Mouse (Mus musculus) myocyte (in vitro differentiated cells): Measurements from ENCODE around the gene Grin3b. TPM values are rescaled to one million over a fixed set of nuclear protein-coding genes. Genes with fewer than 3 reads are reported as not detected.
A peak's percentile ranks its signal among the peaks of the same experiment; 100 is the strongest.

Experiments used
- H3K27me3 ChIP-seq: one replicate; pipeline ENCODE4 v1.6.1; 2011; ENCODE audit not compliant: control insufficient read depth, insufficient read depth, insufficient read length
- H3K36me3 ChIP-seq: one replicate; pipeline ENCODE4 v1.6.1; 2011; ENCODE audit not compliant: control insufficient read depth, insufficient read depth
- H3K4me2 ChIP-seq: one replicate; pipeline ENCODE4 v1.6.1; 2011; ENCODE audit warnings: low read depth, control low read depth
- H3K4me3 ChIP-seq: one replicate; pipeline ENCODE4 v1.5.1; 2011; ENCODE audit warnings: mild to moderate bottlenecking, control low read depth, moderate library complexity
- H3K79me2 ChIP-seq: one replicate; pipeline ENCODE4 v1.6.1; 2011; ENCODE audit not compliant: control insufficient read depth, insufficient read depth
- H3ac ChIP-seq: one replicate; pipeline ENCODE4 v1.6.1; 2011; ENCODE audit not compliant: control insufficient read depth, insufficient read length
- CEBPB ChIP-seq: IDR thresholded peaks from 2 replicates; pipeline ENCODE4 v1.6.1; 2011; ENCODE audit warnings: mild to moderate bottlenecking, moderate library complexity; ENCODE audit not compliant: poor library complexity, insufficient read depth, severe bottlenecking
- E2F4 ChIP-seq: IDR thresholded peaks from one replicate; pipeline ENCODE4 v1.6.1; 2011; ENCODE audit warnings: mild to moderate bottlenecking, control low read depth, moderate library complexity; ENCODE audit not compliant: insufficient read depth
- MAX ChIP-seq: IDR thresholded peaks from one replicate; pipeline ENCODE4 v1.6.1; 2011; ENCODE audit warnings: low read depth, mild to moderate bottlenecking, control low read depth
- MYOD1 ChIP-seq, 3 experiments: IDR thresholded peaks; one replicate each; pipeline ENCODE4 v1.6.1; 2011; ENCODE audit warnings: control low read depth in 2 of 3, low read depth in 2 of 3, mild to moderate bottlenecking in 2 of 3, moderate library complexity in 1 of 3; ENCODE audit not compliant: insufficient read length in 2 of 3, control insufficient read depth in 1 of 3
- MYOG ChIP-seq, 3 experiments: IDR thresholded peaks; one replicate each; pipeline ENCODE4 v1.6.1; 2011; ENCODE audit warnings: control low read depth in 2 of 3, low read depth in 2 of 3, mild to moderate bottlenecking in 2 of 3; ENCODE audit not compliant: insufficient read length in 2 of 3, control insufficient read depth in 1 of 3, insufficient read depth in 1 of 3
- POLR2A ChIP-seq: IDR thresholded peaks from one replicate; pipeline ENCODE4 v1.6.1; 2011; ENCODE audit warnings: low read depth, mild to moderate bottlenecking, control low read depth, moderate library complexity; ENCODE audit not compliant: insufficient read length
- POLR2AphosphoS2 ChIP-seq: IDR thresholded peaks from one replicate; pipeline ENCODE4 v1.6.1; 2011; ENCODE audit warnings: low read depth, control low read depth; ENCODE audit not compliant: insufficient read length
- REST ChIP-seq: IDR thresholded peaks from one replicate; pipeline ENCODE4 v1.6.1; 2011; ENCODE audit warnings: mild to moderate bottlenecking, control low read depth, moderate library complexity; ENCODE audit not compliant: insufficient read depth, insufficient read length
- SRF ChIP-seq: IDR thresholded peaks from one replicate; pipeline ENCODE4 v1.6.1; 2011; ENCODE audit warnings: low read depth; ENCODE audit not compliant: control insufficient read depth, insufficient read length
- TCF12 ChIP-seq: IDR thresholded peaks from one replicate; pipeline ENCODE4 v1.6.1; 2011; ENCODE audit warnings: mild to moderate bottlenecking, control low read depth; ENCODE audit not compliant: poor library complexity, insufficient read depth, severe bottlenecking
- TCF3 ChIP-seq: IDR thresholded peaks from one replicate; pipeline ENCODE4 v1.6.1; 2011; ENCODE audit warnings: low read depth, control low read depth; ENCODE audit not compliant: insufficient read length
- USF1 ChIP-seq: IDR thresholded peaks from one replicate; pipeline ENCODE4 v1.6.1; 2011; ENCODE audit warnings: low read depth, mild to moderate bottlenecking, control low read depth, moderate library complexity
- polyA plus RNA-seq: library from polyadenylated mRNA; unstranded; fragments of >200 nt; fragmentation: generic; extraction: Trizol; gene quantifications from one replicate; pipeline ENCODE4 v1.2.1, GENCODE M21; 2012; ENCODE audit warnings: missing spikeins

The Grin3b gene
- polyA plus RNA-seq, 1 experiment = 0.73 TPM

DNA sequence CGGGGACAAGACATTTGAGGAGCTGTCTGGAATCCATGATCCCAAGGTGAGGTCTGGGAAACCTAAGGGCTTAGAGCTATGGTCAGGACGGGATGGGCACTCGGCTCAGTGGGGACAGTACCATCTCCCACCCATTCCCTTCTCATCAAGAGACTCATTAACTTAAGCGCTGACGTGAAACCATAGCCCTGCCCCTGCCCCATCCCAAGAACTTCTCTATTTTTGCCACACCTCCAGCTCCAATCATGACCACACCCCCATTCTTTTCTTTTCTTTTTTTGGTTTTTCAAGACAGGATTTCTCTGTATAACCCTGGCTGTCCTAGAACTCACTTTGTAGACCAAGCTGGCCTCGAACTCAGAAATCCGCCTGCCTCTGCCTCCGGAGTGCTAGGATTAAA is 4.2 kb downstream of the Grin3b start:
- H3ac ChIP-seq = no peak overlapping the region
- H3K36me3 ChIP-seq = no peaks in the 10 kb centered on the region
- peaks cover 8% of the 10 kb centered on the region for H3K27me3 ChIP-seq
- H3K4me3 ChIP-seq = no peak overlapping the region
- no peak overlapping the region for H3K4me2 ChIP-seq
- no peaks in the 10 kb centered on the region for H3K79me2 ChIP-seq
- TF ChIP-seq REST (no peak), MYOG (IDR thresholded peaks at IDR 0.05; ENCODE audit: control insufficient read depth in 1 of 3, insufficient read depth in 1 of 3, insufficient read length in 2 of 3, low read depth in 2 of 3) (no peak), TCF3 (no peak), POLR2AphosphoS2 (no peak), MYOD1 (IDR thresholded peaks at IDR 0.05; ENCODE audit: control insufficient read depth in 1 of 3, insufficient read length in 2 of 3, low read depth in 2 of 3) (no peak), POLR2A (no peak), MAX (no peak), CEBPB (no peak), TCF12 (no peak), E2F4 (no peak), USF1 (no peak), SRF (no peak)

DNA sequence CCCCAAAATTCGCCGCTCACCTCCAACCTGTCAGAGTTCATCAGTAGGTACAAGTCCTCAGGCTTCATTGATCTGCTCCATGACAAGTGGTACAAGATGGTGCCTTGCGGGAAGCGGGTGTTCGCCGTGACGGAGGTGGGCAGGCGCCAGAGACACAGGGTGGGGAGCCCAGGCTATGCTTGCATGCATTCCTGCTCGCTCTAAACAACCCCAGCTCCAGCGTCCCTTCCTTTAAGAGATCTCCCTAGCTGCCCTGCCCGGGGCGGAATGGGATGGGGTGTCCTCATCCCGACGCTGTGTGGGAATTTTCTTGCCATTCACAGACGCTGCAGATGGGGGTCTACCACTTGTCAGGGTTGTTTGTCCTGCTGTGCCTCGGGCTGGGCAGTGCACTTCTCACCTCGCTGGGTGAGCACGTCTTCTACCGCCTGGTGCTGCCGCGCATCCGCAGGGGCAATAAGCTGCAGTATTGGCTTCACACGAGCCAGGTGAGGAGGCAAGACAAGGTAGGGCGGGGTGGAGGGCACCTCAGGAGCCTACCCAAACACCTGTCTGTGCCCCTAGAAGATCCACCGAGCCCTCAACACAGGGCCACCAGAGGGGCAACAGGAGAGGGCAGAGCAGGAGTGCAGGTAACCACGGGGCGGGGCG is 5.7 kb downstream of the Grin3b start:
- TF ChIP-seq POLR2AphosphoS2 (peak; percentile 7), MYOG (IDR thresholded peaks at IDR 0.05; ENCODE audit: control insufficient read depth in 1 of 3, insufficient read depth in 1 of 3, insufficient read length in 2 of 3, low read depth in 2 of 3) (no peak), MYOD1 (IDR thresholded peaks at IDR 0.05; ENCODE audit: control insufficient read depth in 1 of 3, insufficient read length in 2 of 3, low read depth in 2 of 3) (no peak)
- Histone ChIP-seq H3K36me3 (no peaks in the 10 kb centered on the region), H3K4me3 (no peak overlapping the region)

DNA sequence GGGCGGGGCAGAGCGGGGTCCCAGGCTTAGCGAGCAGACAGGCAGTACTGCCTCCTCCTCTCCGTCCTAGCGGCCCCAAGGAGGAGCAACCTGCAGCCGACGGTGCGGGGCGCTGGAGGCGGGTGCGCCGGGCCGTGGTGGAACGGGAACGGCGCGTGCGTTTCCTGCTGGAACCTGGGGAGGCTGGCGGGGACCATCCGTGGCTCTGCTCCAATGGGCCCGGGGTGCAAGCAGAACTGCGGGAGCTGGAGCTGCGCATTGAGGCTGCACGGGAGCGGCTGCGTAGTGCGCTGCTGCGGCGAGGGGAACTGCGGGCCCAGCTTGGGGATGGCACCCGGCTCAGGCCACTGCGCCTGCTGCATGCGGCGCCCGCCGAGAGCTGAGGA is 6.2 kb downstream of the Grin3b start:
- no peak overlapping the region for H3ac ChIP-seq
- TF ChIP-seq MYOD1 (IDR thresholded peaks at IDR 0.05; ENCODE audit: control insufficient read depth in 1 of 3, insufficient read length in 2 of 3, low read depth in 2 of 3) = no peak
- peak; percentile 18 for TF ChIP-seq POLR2AphosphoS2
- no peaks in the 10 kb centered on the region for H3K36me3 ChIP-seq
- no peak overlapping the region for H3K4me2 ChIP-seq
- peaks cover 18% of the 10 kb centered on the region for H3K79me2 ChIP-seq
- H3K27me3 ChIP-seq = no peaks in the 10 kb centered on the region
- no peak overlapping the region for H3K4me3 ChIP-seq

More for the DNA sequence above, 5.7 kb downstream of the Grin3b start:
- Histone ChIP-seq H3ac (no peak overlapping the region), H3K4me2 (no peak overlapping the region), H3K79me2 (peaks cover 13% of the 10 kb centered on the region), H3K27me3 (peaks cover under 1% of the 10 kb centered on the region)

DNA sequence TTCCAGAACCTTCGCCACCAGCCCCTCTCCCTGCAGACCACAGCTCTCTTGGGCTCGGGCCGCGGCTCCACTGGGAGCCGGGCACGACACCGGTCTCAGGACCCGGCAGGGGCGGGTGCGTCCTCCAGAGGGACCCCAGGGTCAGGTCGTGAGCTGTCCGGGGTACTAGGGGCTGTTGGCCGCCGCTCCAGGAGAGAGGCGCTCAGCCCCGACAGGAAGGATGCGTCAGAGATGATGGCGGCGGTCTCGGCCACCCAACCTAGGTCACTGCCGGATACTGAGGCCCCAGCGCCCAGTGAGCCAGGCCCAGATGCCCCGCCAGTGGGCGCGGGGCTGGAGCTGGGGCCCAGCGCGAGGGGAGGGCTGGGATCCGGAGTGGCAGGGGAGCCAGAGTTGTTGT is 6.8 kb downstream of the Grin3b start:
- H3ac ChIP-seq = no peak overlapping the region
- H3K27me3 ChIP-seq = no peaks in the 10 kb centered on the region
- peaks cover 24% of the 10 kb centered on the region for H3K79me2 ChIP-seq
- no peak for TF ChIP-seq SRF
- no peak for TF ChIP-seq USF1
- no peak for TF ChIP-seq E2F4
- TF ChIP-seq POLR2AphosphoS2 = no peak
- TF ChIP-seq TCF12 = no peak
- H3K4me3 ChIP-seq = no peak overlapping the region
- no peak overlapping the region for H3K4me2 ChIP-seq
- no peaks in the 10 kb centered on the region for H3K36me3 ChIP-seq

DNA sequence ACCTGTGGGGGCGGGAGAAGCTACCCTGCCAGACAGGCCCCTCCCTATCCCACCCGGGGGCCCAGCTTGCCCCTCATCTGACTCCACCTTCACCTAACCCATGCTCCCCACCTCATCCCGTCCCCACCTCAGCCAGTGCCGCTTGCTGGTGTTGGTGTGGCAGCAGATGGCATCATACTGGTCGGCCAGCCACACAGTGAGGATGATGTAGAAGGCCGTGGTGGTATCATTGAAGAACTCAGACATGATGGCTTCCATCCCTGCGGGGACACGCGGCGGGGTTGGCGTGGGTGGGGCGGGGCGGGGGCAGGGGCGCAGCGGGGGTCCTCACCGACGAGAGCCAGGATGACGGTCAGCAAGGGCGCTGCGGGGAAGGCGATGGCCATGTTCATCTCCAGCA is 7.5 kb downstream of the Grin3b start:
- Histone ChIP-seq H3ac (no peak overlapping the region), H3K4me2 (no peak overlapping the region), H3K27me3 (no peaks in the 10 kb centered on the region), H3K4me3 (no peak overlapping the region), H3K36me3 (no peaks in the 10 kb centered on the region), H3K79me2 (peaks cover 32% of the 10 kb centered on the region)
- TF ChIP-seq CEBPB = no peak
- TF ChIP-seq E2F4 = no peak
- TF ChIP-seq POLR2A = peak; percentile 13
- no peak for TF ChIP-seq SRF

DNA sequence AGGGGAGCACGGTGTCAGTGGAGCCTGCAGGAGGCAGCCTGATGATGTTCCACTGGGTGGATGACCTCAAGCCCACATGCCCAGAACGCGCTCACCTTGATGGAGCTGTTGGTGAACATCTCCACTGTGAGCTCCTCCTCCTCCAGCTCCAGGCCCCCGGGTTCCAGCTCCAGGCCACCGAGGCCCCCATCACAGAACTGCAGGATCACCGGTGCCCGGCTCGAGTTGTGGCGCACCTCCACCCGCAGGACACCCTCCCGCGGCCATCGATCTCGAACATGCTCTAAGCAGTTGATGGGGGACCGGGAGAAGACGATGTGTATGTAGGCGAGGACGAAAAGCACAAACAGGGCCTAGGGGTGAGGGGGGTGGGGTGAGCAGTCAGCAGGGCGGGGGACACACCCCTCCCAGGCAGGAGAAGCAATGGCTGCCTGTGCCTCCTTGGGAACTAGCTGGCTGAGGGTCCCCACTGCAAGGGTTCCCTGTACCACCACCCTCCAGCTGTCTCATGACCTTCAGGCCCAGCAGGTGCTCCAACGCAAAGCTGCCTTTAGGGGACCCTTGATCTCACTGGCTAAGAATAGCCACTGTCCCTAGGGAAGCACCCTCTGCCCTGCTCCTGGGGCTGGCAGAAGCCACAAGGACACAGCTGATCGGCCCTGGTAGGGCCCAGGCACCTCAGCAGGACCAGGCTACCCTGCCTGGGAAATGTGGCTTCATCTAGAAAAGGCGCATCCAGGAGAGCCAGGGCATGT is 9.1 kb downstream of the Grin3b start:
- no peak overlapping the region for H3K4me2 ChIP-seq
- no peaks in the 10 kb centered on the region for H3K27me3 ChIP-seq
- H3K79me2 ChIP-seq = peaks cover 39% of the 10 kb centered on the region
- TF ChIP-seq POLR2A (no peak), MYOD1 (IDR thresholded peaks at IDR 0.05; ENCODE audit: control insufficient read depth in 1 of 3, insufficient read length in 2 of 3, low read depth in 2 of 3) (peak; percentile 43 to 88 (median 77)), MAX (no peak), MYOG (IDR thresholded peaks at IDR 0.05; ENCODE audit: control insufficient read depth in 1 of 3, insufficient read depth in 1 of 3, insufficient read length in 2 of 3, low read depth in 2 of 3) (peak; percentile 56 to 85 (median 59)), TCF3 (peak; percentile 14), TCF12 (peak; percentile 18)
- no peak overlapping the region for H3K4me3 ChIP-seq
- H3K36me3 ChIP-seq = no peaks in the 10 kb centered on the region
- no peak overlapping the region for H3ac ChIP-seq
